In the genomic region with DNA sequence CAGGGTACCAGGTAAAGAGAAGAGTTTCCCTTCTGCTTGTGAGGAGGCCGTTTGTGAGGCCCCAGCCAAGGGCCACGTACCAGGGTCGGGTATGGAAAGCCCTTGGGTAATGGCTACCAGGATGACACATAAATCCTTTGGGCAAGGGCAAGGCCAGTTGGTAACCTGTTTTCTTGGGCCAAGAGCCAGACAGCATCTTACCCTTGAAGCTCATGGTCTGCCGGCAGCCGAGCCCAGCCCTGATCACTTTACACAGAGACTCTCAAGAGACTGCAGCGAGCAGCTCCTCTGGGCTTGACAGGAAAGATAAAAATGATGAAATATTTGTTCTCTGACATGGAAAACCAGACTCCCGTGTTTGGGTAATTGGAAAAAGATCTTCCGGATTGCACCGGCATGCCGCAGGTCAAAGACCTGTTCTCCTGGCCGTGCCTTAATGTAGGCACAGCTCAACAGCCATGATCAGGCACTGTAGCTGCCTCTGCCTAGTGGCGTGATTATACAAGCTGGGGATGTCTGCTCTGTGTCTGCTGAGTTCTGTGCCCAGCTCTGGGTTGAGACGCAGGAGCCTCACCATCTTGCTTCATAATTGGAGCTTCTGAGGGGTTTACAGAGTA, we compare ENCODE assay signal across 18 mouse cellular contexts.
DNase-seq lines count a peak whose midpoint lies in the region; ATAC-seq and TF ChIP-seq lines count a peak whose summit lies in the region.
"Had no signal": no experiment of that assay in that cellular context is flagged by ENCODE, and none has a peak within 500 bp of the region (broad histone marks: within the 10 kb centered on the region; RNA-seq: fewer than 3 reads in every experiment).

No protein-coding gene starts in this region.

- no peak overlapping the region for H3K9ac ChIP-seq in kidney, postnatal 0 days (ENCODE audit: low read depth, low read length)
- H3K9ac ChIP-seq: heart, embryonic 15.5 days; limb, embryonic 15.5 days; lung, embryonic 14.5 days; midbrain, embryonic 15.5 days had no signal

- 0 out of 2 replicates have a peak, but pooled peaks have one; percentile 55 for ATAC-seq in kidney, postnatal 0 days (replicated peaks; ENCODE audit: low FRiP score, low read depth)
- ATAC-seq: CD4-positive, CD25-positive, alpha-beta regulatory T cell, adult 4 months; forebrain, embryonic 16.5 days; midbrain, embryonic 15.5 days had no signal

- peaks cover 8% of the 10 kb centered on the region for H3K27me3 ChIP-seq in kidney, postnatal 0 days (ENCODE audit: insufficient read depth, low read length)
- H3K27me3 ChIP-seq: midbrain, embryonic 15.5 days had no signal

- H3K27ac ChIP-seq in kidney, postnatal 0 days, result no peak overlapping the region
- H3K27ac ChIP-seq: heart, adult 2 months; heart, embryonic 15.5 days; limb, embryonic 15.5 days; macrophage; midbrain, embryonic 15.5 days had no signal

- H3K36me3 ChIP-seq in kidney, postnatal 0 days (ENCODE audit: insufficient read depth, low read length), result no peaks in the 10 kb centered on the region
- H3K36me3 ChIP-seq: G1E; heart, embryonic 15.5 days; limb, embryonic 15.5 days; midbrain, embryonic 15.5 days had no signal

- TF ChIP-seq CTCF in kidney, postnatal 0 days (IDR thresholded peaks at IDR 0.05; ENCODE audit: low read depth), result no peak

- H3K9me3 ChIP-seq in kidney, postnatal 0 days (replicated peaks; ENCODE audit: low read length), result no peaks in the 10 kb centered on the region
- H3K9me3 ChIP-seq: G1E; heart, embryonic 15.5 days; limb, embryonic 15.5 days; midbrain, embryonic 15.5 days had no signal

- H3K4me2 ChIP-seq in kidney, postnatal 0 days (ENCODE audit: low read length), result no peak overlapping the region
- H3K4me2 ChIP-seq: heart, embryonic 15.5 days; limb, embryonic 15.5 days; lung, embryonic 14.5 days; midbrain, embryonic 15.5 days had no signal

- H3K4me3 ChIP-seq in kidney, postnatal 0 days (replicated peaks; ENCODE audit: low read depth, low read length), result no peak overlapping the region
- H3K4me3 ChIP-seq: erythroblast, embryonic 14.5 days; heart, adult 2 months; heart, embryonic 15.5 days; limb, embryonic 15.5 days; midbrain, embryonic 15.5 days had no signal

- WGBS in kidney, postnatal 0 days, result 27% methylated on average over 13 of the region's 13 CpGs

- peak; percentile 80 for DNase-seq in kidney, postnatal 0 days (ENCODE audit: low spot score)
- DNase-seq in kidney, adult 9 months, result no peak
- DNase-seq in 3134 (ENCODE audit: extremely low read depth, insufficient read length, low spot score) (peak; percentile 14), MN1 (ENCODE audit: low spot score) (peak; percentile 79)
- DNase-seq in adrenal gland, postnatal 36 days, result peak; percentile 53 to 57
- DNase-seq in spleen, postnatal 10 days (ENCODE audit: low spot score in 2 of 2), result no peak
- DNase-seq in lung, postnatal 10 days, result no peak
- DNase-seq: cerebellum, adult 11-12 months; heart, adult 2 months; lung, embryonic 14.5 days had no signal

- H3K4me1 ChIP-seq in kidney, postnatal 0 days (replicated peaks; ENCODE audit: insufficient read depth, low read length), result no peaks in the 10 kb centered on the region

Comparison
In these comparisons a context has a peak if more than half of its experiments do, and no peak if none do; other contexts are left out.
1. DNase-seq: peak in kidney, postnatal 0 days (single experiment), 3134 (single experiment), MN1 (single experiment) and adrenal gland, postnatal 36 days (2 of 2); none in kidney, adult 9 months (single experiment), spleen, postnatal 10 days (0 of 2) and lung, postnatal 10 days (single experiment).